Mouse (Mus musculus) brain, embryonic 14.5 days (tissue): Measurements from ENCODE around the gene Flot1. TPM values are rescaled to one million over a fixed set of nuclear protein-coding genes. Genes with fewer than 3 reads are reported as not detected.
A peak's percentile ranks its signal among the peaks of the same experiment; 100 is the strongest.

Experiments
- DNase-seq: peaks from one replicate; pipeline ENCODE4 v3.0.0-alpha.2; 2011; ENCODE audit warnings: low read depth
- CTCF ChIP-seq: fragments of 200-500 bp; IDR thresholded peaks from 2 replicates; pipeline ENCODE4 v1.5.1; 2012; ENCODE audit warnings: inconsistent platforms, mild to moderate bottlenecking, moderate library complexity, borderline replicate concordance; ENCODE audit not compliant: insufficient read depth, insufficient read length; ENCODE audit errors: extremely low read depth
- POLR2A ChIP-seq: fragments of 200-500 bp; IDR thresholded peaks from 2 replicates; pipeline ENCODE4 v1.6.1; 2012; ENCODE audit warnings: mild to moderate bottlenecking, inconsistent platforms, borderline replicate concordance; ENCODE audit not compliant: poor library complexity, insufficient read depth, insufficient read length, severe bottlenecking; ENCODE audit errors: extremely low read depth
- polyA plus RNA-seq: library from polyadenylated mRNA; depleted of rRNA; stranded (reverse); fragments of >200 nt; gene quantifications from 2 replicates; pipeline ENCODE4 v1.2.3, GENCODE M21; 2012

Flot1 gene
- polyA plus RNA-seq, 1 experiment = 87.1 TPM

DNA sequence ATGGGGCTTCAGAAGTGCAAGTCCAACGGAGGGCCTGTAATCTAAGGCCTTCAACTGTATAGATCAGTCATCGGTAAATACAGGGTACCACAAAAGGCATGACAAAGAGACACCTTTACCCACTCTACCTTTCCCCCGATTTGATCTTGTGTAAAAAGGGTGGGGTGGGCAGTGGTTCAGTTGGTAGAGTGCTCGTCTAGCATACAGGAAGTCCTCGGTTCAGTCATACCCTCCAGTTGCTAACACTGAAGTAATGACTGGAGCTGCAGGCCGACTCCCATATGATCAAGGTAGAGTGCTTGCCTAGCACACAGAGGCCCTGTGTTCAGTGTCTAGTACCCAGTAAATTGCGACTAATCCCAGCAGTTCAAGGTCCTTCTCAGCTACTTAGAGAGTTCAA, 9.4 kb upstream of the Flot1 start:
- TF ChIP-seq CTCF (no peak), POLR2A (no peak)
- DNase-seq = no peak

DNA sequence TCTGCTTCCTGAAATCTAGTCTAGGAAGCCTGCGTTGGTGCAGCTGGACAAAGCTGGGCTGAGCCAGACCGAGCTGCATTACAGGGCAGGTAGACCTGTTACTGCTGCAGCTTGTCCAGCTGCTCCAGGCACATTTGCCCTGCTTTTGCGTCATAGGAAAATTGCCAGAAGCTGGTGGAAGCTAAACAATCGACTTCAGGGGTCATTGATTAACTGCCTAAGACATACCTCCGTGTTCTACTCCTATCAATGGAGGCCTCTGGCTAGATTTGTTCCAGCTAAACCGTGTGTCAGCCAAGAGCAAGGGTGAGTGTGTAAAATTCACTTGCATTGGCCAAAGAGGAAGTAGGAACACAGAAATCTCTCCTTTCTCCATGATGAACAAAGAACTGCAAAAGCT, 8.4 kb upstream of the Flot1 start:
- DNase-seq = no peak
- TF ChIP-seq POLR2A (no peak), CTCF (no peak)

DNA sequence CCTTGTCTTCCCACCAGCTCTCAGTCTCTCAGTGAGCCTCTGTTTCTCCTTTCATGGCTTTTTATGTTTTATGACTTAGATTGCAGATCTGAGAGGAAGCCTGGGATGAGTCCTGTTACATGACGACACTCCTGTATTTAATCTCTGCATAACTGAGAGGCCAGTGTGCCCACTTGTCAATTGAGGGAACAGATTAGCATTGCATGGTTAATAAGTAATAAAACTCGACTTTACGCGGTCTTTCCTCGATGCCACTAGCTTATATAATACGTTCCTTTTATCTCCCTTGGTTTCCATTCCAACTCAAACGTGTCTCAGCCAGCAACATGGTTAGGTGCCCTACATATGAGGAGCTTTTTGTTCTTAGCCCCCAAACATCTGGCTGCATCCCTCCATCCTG, 7.2 kb upstream of the Flot1 start:
- TF ChIP-seq POLR2A (no peak), CTCF (no peak)

DNA sequence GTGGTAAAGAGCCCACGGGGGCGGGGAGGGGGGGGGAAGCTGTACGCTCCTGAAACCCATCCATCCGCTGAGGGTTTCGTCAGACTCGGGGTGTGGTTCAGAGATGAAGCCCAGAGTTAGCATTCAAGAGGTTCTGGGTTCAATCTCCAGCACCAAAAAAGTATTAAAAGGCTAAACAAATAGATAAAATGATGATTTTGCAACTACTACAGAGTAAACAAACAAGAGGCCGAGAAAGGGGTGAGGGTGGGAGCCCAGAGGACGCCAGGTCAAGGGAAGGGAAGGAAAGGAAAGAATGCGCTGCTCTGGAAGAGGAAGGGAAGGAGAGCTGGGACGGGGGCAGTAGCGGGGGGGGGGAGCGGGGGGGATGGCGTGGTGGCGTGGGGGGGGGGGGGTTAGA, 6.3 kb upstream of the Flot1 start:
- DNase-seq = no peak
- TF ChIP-seq CTCF (no peak), POLR2A (no peak)

More for the DNA sequence above, 7.2 kb upstream of the Flot1 start:
- no peak for DNase-seq

DNA sequence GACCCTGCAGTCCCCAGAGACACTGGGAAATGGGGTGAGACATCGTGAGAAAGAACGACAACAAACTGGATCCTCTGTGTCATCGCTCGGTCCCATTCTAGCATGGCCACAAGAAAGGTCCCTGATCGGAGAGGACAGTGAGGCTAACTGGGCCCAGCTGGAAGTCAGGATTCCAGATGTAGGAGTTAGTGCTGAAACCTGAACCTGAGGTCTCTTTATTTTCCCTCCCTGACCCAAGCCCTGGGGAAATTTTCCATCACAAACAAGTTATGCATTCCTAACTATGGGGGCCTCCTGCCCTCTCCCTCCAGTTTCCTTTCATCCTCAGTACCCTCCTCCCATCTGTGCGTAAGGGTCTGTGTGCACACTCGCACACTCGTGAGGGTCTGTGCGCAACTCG, 5.8 kb upstream of the Flot1 start:
- DNase-seq = no peak
- TF ChIP-seq POLR2A = no peak

DNA sequence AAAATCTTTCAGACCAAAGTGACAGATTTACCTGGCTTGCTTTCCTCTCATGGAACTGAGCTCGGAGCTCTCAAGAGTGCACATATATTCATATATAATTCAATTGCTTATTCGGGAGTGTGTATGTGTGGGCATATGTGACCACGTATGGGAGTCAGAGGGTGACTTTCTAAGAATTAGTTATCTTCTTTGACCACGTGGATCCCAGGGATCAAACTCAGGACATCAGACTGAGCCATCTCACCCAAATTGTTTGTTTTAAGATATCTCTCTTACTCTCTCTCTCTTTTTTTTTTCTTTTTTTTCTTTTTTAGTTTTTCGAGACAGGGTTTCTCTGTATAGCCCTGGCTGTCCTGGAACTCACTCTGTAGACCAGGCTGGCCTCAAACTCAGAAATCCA, 2.9 kb upstream of the Flot1 start:
- DNase-seq = no peak
- TF ChIP-seq POLR2A = no peak
- TF ChIP-seq CTCF = no peak

DNA sequence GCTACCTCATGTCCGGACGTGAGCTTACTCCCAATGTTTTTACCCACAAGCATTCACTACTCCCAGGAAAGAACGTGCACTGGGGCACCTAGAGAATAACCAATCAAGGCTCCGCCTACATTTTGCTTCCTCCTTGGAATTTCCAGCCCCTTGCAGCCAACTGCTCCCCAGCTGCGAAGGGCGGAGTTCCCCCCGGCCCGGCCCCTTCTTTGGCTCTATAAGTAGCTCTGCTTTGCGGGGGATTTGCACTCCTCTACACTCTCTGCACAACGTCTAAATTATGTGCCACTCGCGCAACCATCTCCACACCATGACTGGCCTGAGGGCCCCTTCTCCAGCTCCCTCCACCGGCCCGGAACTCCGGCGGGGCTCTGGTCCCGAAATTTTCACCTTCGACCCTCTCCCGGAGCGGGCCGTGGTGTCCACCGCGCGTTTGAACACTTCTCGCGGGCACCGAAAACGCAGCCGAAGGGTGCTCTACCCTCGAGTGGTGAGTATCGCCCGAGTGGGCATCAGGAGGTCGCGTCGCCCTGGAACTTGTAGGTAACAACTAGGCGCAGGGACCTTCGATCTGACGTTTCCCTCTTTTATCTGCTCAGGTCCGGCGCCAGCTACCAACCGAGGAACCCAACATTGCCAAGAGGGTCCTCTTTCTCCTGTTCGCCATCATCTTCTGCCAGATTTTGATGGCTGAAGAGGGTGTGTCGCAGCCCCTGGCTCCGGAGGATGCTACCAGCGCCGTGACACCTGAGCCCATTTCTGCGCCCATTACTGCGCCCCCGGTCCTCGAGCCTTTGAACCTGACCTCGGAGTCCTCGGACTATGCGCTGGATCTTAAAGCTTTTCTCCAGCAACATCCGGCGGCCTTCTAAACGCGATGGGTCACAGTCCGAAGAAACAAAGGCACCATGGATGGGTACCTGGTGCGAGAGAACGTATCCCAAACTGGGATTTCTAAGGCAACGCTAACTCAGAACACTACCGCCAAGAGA, 1.3 kb upstream of the Flot1 start, which contains the start of gene Ier3:
TSS of gene Ier3 (plus strand) at position 246 of the 992 bp plus-strand sequence.
- DNase-seq = peak; percentile 86
- peak; percentile 41; the same call in 1 of the 2 replicates for TF ChIP-seq POLR2A
- TF ChIP-seq CTCF = no peak

DNA sequence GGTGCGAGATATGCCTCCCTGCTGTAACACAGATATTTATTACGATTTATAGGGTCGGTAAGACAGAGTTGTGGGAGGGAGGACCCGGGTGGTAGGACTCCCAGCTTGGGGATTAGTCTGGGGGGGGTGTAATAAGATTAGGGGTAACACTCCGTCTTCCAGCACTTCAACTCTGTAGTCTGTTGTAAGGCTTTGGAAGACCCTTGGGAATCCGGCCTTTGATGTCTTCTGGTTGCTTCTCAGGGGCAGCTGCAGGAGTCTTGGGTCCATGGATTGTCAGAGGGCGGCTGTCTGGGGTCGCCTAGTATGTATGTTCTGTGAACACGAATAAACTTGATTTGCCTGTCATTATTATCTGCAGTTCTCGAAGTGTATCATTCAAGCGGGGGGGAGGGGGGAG, 466 bp upstream of the Flot1 start:
- no peak for TF ChIP-seq CTCF
- TF ChIP-seq POLR2A = no peak
- no peak for DNase-seq

DNA sequence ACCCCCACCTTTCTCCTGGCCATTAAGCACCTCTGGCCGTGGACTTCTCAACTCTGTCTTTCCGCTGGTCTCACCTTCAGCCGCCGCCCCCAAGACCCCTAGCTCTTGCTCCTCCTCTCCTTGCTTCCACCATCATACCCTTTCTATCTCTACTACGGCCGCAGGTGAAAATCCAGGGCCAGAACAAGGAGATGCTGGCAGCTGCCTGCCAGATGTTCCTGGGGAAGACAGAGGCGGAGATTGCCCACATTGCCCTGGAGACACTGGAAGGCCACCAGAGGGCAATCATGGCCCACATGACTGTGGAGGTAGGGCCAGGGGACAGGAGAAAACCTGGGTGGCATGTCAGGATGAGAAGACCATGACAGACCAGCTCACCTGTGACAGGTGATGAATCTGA, 1.4 kb downstream of the Flot1 start:
- DNase-seq = no peak
- TF ChIP-seq CTCF (peak; percentile 15; the same call in 1 of the 2 replicates), POLR2A (no peak)

DNA sequence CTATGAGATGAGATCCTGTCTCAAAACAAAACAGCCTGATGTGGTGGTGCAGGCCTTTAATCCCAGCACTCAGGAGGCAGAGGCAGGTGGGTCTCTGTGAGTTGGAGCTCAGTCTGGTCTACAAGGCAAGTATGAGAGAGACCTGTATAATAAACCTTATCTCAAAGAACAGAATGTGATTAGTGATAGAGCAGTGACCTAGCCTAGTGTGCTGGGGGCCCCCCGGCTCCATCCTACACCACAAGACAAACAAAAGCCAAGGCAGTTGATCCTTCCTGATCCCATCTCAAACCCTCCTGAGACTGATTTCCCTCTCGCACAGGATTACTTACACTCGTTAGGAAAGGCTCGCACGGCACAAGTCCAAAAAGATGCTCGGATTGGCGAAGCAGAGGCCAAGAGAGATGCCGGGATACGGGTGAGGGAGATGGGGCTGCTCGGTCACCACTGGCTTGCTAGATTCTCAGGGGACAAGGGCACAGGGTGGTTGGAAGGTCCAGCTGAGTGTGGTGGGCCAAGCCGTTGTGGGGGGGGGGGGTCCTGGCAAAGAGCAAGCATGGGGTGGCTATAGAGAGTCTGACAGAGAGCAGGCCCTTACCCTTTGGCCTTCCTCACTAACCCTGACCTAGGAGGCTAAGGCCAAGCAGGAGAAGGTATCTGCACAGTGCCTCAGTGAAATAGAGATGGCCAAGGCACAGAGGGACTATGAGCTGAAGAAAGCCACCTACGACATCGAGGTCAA, 2.2 kb downstream of the Flot1 start:
- DNase-seq = no peak
- TF ChIP-seq CTCF = no peak
- TF ChIP-seq POLR2A = no peak

DNA sequence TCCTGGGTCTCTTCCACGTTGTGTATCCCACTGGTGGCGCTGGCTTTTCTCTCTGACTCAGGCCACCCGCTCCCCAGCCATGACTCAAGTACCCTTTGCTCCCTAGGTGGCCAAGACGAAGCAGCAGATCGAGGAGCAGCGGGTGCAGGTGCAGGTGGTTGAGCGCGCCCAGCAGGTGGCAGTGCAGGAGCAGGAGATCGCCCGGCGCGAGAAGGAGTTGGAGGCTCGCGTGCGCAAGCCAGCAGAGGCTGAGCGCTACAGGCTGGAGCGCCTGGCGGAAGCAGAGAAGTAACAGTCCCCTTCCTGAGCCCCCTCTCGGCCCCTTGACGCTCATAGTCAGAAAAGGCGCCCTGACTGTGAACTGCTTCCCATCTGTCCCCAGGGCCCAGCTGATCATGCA, 6.7 kb downstream of the Flot1 start:
- TF ChIP-seq CTCF (peak; percentile 89), POLR2A (no peak)
- peak; percentile 89 for DNase-seq

DNA sequence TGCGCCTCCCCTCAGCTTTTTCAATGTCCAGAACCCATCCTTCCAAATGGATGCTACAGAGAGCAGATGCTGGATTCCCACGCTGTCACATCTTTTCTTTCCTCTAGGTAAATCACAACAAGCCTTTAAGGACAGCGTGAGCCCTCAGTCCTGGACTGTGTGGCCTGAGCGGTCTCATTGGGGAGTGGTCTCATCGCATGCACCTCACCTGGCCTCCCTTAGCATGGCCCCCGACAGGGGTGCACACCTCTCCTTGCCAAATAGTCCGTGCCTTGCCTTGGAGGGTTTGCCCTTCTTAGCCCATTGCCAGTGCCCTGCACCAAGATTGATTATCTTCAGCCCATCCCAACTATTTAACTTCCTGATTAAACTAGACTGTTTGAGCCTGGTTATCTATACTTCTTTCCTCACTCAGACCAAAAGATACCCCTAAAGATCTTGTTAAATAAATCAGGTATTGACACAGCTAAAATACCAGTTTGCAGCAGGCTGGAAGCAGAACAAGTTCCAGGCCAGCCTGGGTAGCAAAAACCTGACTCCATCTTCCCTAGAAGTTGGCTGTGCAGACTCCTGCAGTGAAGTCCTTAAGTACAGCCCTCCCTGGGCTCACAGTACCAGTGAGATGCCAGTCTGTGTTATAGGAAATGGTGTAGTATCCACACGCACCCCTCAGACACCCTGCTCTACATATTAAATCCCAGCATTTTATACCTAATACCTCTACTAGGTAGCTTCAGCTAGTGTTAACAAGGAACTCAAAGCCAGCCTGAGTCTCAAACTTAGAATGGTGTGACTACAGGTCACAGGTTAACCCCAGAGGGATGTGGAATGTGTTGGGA, 9.6 kb downstream of the Flot1 start:
- no peak for DNase-seq
- TF ChIP-seq POLR2A = no peak
- TF ChIP-seq CTCF = no peak
